Mouse (Mus musculus) stomach, postnatal 0 days (tissue): ENCODE measurements around the gene Gm36210. TPM values are rescaled to one million over a fixed set of nuclear protein-coding genes. Genes with fewer than 3 reads are reported as not detected.
A peak's percentile ranks its signal among the peaks of the same experiment; 100 is the strongest.

ENCODE experiments used
- ATAC-seq: fragments of 200-750 bp; cut with Nextera tagmentation; 2 replicates; pipeline ENCODE4 v1.8.0; 2017; ENCODE audit not compliant: low FRiP score, low TSS enrichment
- DNase-seq: peaks from one replicate; pipeline ENCODE4 v3.0.0-alpha.2; 2016; ENCODE audit warnings: low spot score
- H3K27ac ChIP-seq: fragments of 300-500 bp; sonication (generic); replicated peaks from 2 replicates; pipeline ENCODE4 v1.5.1; 2014; ENCODE audit warnings: mild to moderate bottlenecking, control low read depth
- H3K27me3 ChIP-seq: fragments of 300-500 bp; sonication (generic); 2 replicates; pipeline ENCODE4 v1.6.1; 2014; ENCODE audit warnings: low read length; ENCODE audit not compliant: control insufficient read depth, insufficient read depth
- H3K36me3 ChIP-seq: fragments of 300-500 bp; sonication (generic); 2 replicates; pipeline ENCODE4 v1.6.1; 2014; ENCODE audit warnings: low read length, mixed read lengths; ENCODE audit not compliant: control insufficient read depth, insufficient read depth
- H3K4me1 ChIP-seq: fragments of 300-500 bp; sonication (generic); replicated peaks from 2 replicates; pipeline ENCODE4 v1.6.1; 2014; ENCODE audit warnings: antibody characterized with exemption; ENCODE audit not compliant: control insufficient read depth, insufficient read depth
- H3K4me2 ChIP-seq: fragments of 300-500 bp; sonication (generic); replicated peaks from 2 replicates; pipeline ENCODE4 v1.6.1; 2014; ENCODE audit warnings: low read depth, mild to moderate bottlenecking, control low read depth, moderate library complexity
- H3K4me3 ChIP-seq: fragments of 300-500 bp; sonication (generic); 2 replicates; pipeline ENCODE4 v1.5.1; 2014; ENCODE audit warnings: low read depth, low read length, control low read depth
- H3K9ac ChIP-seq: fragments of 300-500 bp; sonication (generic); 2 replicates; pipeline ENCODE4 v1.6.1; 2014; ENCODE audit warnings: mild to moderate bottlenecking, low read length, control low read depth, mixed read lengths
- H3K9me3 ChIP-seq: fragments of 300-500 bp; sonication (generic); 2 replicates; pipeline ENCODE4 v1.6.1; 2016; ENCODE audit warnings: low read length; ENCODE audit not compliant: control insufficient read depth
- CTCF ChIP-seq: IDR thresholded peaks from 2 replicates; pipeline ENCODE4 v1.5.1; 2016; ENCODE audit warnings: antibody characterized with exemption, low read depth, mild to moderate bottlenecking, moderate library complexity
- EP300 ChIP-seq: optimal IDR thresholded peaks from 2 replicates; pipeline ENCODE3; 2016; ENCODE audit warnings: antibody characterized with exemption
- WGBS: fragments of 180-500 bp; shearing (Covaris S2); extraction: QIAGEN DNeasy Blood & Tissue Kit; methylation state at CpG from one replicate; pipeline ENCODE4 v1.1.7; 2014; 5-methylcytosine and 5-hydroxymethylcytosine counted together
- polyA plus RNA-seq: library from polyadenylated mRNA; unstranded; fragments of >200 nt; fragmentation: Nextera tagmentation; extraction: Ambion mirVana; gene quantifications from 2 replicates; pipeline ENCODE4 v1.2.1, GENCODE M21; 2015

The Gm36210 gene
- polyA plus RNA-seq, 1 experiment from 2014 or later: not detected

DNA sequence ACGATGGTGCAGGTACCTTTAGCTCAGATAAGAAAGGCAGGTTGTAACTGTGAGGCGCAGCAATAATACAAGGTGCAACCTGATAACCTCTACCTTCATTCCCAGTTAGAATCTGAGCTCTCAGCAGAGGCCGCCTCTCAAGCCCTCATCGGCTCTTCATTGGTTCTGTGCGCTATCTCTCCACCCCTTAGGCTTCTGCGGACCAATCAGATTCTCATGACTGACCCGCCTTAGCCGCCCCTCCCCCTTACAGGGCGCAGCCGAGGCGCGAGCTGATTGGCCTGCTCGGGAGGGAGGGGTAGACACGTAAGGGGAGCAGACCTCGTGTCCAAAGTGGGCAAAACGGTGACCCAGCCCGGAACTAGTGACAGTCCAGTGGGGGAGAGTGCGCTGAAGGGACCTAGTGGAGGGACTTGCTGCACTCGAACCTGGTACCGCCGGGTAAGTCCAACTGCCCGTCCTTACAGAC lies 29.5 kb downstream of the Gm36210 start, which contains the start of gene Isoc2a:
Gene Isoc2a (plus strand): TSS at position 401 of the 469 bp plus-strand sequence.
- H3K36me3 ChIP-seq: no peaks in the 10 kb centered on the region
- H3K9ac ChIP-seq: peak within 1 kb of the TSS; percentile 72
- peak; percentile 98 for DNase-seq
- H3K27me3 ChIP-seq: no peaks in the 10 kb centered on the region
- no peaks in the 10 kb centered on the region for H3K9me3 ChIP-seq
- H3K4me1 ChIP-seq: peaks cover 6% of the 10 kb centered on the region; the same call in 1 of the 2 replicates
- ATAC-seq: peak; percentile 100
- under 1% methylated on average over 22 of the region's 22 CpGs for WGBS
- no peak for TF ChIP-seq EP300
- no peak for TF ChIP-seq CTCF
- H3K27ac ChIP-seq: peak within 1 kb of the TSS; percentile 81
- peak within 1 kb of the TSS; percentile 78 for H3K4me2 ChIP-seq
- H3K4me3 ChIP-seq: peak within 1 kb of the TSS; percentile 52

DNA sequence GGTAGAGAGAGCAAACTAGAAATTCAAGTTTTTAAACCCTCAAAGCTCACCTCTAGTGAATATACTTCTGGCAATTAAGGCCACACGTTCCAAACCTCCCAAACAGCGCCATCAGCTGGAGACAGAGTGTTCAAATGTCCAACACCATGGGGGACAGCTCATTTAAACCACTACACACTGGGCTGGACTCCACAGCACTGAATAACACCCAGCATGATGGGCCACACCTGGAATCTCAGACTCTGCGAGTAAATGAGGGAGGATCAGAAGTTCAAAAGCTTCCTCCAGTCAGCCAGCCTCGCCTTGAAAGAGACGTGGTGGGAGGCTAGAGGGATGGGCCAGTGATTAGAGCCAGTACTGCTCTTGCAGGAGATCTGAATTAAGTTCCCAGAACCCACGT lies 36.2 kb downstream of the Gm36210 start, which contains the start of gene Isoc2b:
Gene Isoc2b (minus strand): TSS at position 126 of the 400 bp plus-strand sequence.
- no peak for ATAC-seq

DNA sequence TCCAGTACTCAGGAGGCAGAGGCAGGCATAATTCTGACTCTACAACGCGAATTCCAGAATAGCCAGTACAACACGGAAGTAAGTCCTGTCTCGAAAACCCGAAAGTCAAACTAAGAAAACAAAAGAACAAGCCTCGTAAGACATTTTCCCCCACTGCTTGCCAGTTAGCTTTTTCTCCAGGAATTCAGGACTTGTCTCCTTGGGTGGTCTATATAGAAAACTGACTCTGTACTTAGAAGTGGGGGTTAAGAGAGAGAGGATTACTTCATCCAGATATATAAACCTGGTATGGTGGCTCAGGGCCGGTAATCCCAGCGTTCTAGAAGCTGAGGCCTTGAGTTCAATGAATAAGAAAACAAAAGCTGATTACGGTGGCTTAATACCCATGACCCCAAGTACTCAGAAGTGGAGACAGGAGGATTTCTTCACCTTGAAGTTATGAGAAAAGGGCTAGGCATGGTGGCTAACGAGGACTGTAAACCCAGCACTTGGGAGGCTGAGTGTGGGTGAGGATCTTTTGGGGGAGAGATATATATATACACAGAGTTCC lies 39.6 kb downstream of the Gm36210 start:
- TF ChIP-seq CTCF: no peak
- no peak for TF ChIP-seq EP300
- DNase-seq: no peak

More for the DNA sequence above, 36.2 kb downstream of the Gm36210 start, which contains the start of gene Isoc2b:
- H3K9ac ChIP-seq: no peak within 1 kb of the TSS
- DNase-seq: no peak
- no peaks in the 10 kb centered on the region for H3K9me3 ChIP-seq
- H3K36me3 ChIP-seq: no peaks in the 10 kb centered on the region
- 34% methylated on average over 6 of the region's 6 CpGs for WGBS
- TF ChIP-seq CTCF (peak; percentile 36), EP300 (no peak)
- H3K4me2 ChIP-seq: no peak within 1 kb of the TSS
- H3K27ac ChIP-seq: no peak within 1 kb of the TSS
- 0 out of 2 replicates have a peak, but pooled peaks cover 5% of the 10 kb centered on the region for H3K4me1 ChIP-seq
- H3K27me3 ChIP-seq: no peaks in the 10 kb centered on the region
- no peak within 1 kb of the TSS for H3K4me3 ChIP-seq

DNA sequence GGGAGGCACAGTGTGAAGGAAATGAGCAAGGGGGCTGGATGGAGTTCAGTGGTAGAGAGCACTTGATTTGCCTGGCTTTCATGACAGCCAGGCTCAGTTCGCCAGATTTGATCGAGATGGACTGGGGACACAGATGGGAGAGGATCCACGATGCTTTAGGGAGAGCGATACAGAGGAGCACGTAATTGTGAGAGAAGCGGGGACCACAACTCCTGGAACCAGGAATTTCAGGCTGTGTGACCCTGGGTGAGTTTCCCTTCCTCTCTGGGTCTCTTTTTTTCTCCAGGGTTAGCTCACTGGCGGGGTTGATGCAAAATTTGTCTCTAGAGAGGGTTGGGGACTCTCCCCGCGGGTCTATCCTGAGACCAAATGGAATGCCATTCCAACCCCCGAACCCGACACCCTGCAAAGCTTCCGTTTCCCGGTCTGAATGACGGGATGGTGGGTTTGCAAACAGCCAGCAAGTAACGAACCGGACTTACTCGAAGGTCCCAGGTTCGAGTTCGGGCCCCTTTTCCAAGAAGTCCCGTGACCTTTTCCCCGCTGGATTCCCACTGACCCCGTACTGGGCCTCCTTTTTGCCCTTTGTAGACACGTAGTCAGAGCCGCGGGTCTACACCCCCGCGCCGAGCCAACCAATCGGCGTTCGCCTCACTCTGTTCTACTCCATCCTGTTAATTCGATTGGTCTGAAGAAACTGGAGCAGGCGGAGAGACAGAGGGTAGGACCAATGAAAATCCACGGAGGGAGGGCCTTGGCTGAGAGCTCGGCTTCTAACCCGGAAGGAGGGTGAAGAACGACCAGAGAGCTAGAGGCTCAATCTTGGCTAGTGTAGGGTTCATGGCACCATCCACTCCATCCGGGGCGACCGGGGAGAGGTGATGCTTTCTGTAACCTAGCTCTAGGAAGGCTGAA lies 40.5 kb downstream of the Gm36210 start:
- peak overlapping the region; percentile 72 for H3K9ac ChIP-seq
- TF ChIP-seq EP300 (peak; percentile 38), CTCF (no peak)
- WGBS: 3% methylated on average over 40 of the region's 40 CpGs
- DNase-seq: peak; percentile 97
- H3K4me2 ChIP-seq: peak overlapping the region; percentile 74
- peak; percentile 100 for ATAC-seq
- H3K4me1 ChIP-seq: 0 out of 2 replicates have a peak, but pooled peaks cover 5% of the 10 kb centered on the region
- H3K27ac ChIP-seq: peak overlapping the region; percentile 91
- no peaks in the 10 kb centered on the region for H3K27me3 ChIP-seq
- H3K9me3 ChIP-seq: no peaks in the 10 kb centered on the region
- H3K4me3 ChIP-seq: peak overlapping the region; percentile 59
- no peaks in the 10 kb centered on the region for H3K36me3 ChIP-seq

More for the DNA sequence above, 39.6 kb downstream of the Gm36210 start:
- Histone ChIP-seq H3K27me3 (no peaks in the 10 kb centered on the region), H3K9me3 (no peaks in the 10 kb centered on the region), H3K4me1 (0 out of 2 replicates have a peak, but pooled peaks cover 5% of the 10 kb centered on the region), H3K36me3 (no peaks in the 10 kb centered on the region), H3K9ac (peak overlapping the region; percentile 72), H3K27ac (peak overlapping the region; percentile 91), H3K4me2 (peak overlapping the region; percentile 65), H3K4me3 (peak overlapping the region; percentile 59)
- ATAC-seq: 0 out of 2 replicates have a peak, but pooled peaks have one; percentile 1
- WGBS: 14% methylated on average over 10 of the region's 10 CpGs

DNA sequence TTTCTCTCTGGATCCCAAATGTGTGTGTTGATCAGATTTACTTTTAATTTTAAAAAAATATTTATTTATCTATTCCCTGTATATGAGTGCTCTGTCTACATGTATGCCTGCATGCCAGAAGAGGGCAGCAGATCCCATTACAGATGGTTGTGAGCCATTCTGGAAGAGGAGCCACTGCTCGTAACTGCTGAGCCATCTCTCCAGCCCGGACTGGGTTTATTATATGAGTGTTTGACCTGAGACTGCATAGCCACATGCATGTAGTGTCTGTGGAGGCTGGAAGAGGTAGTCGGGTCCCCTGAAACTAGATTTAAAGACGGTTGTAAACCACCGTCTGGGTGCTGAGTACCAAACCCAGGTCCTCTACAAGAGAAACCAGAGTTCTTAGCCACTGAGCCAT lies 41.2 kb downstream of the Gm36210 start:
- H3K4me1 ChIP-seq: 0 out of 2 replicates have a peak, but pooled peaks cover 5% of the 10 kb centered on the region
- DNase-seq (peak; percentile 61), ATAC-seq (0 out of 2 replicates have a peak, but pooled peaks have one; percentile 25)
- no peaks in the 10 kb centered on the region for H3K27me3 ChIP-seq
- peak overlapping the region; percentile 74; the same call in 1 of the 2 replicates for H3K4me2 ChIP-seq
- H3K4me3 ChIP-seq: peak overlapping the region; percentile 59; the same call in 1 of the 2 replicates
- no peaks in the 10 kb centered on the region for H3K9me3 ChIP-seq
- H3K9ac ChIP-seq: no peak overlapping the region
- WGBS: 74% methylated on average over 5 of the region's 5 CpGs
- H3K27ac ChIP-seq: no peak overlapping the region
- no peaks in the 10 kb centered on the region for H3K36me3 ChIP-seq
- TF ChIP-seq CTCF (peak; percentile 75), EP300 (no peak)
